Mouse (Mus musculus): ENCODE data around the gene Tbc1d8. TPM values are rescaled to one million over a fixed set of nuclear protein-coding genes. Genes with fewer than 3 reads are reported as not detected.
A peak's percentile ranks its signal among the peaks of the same experiment; 100 is the strongest.

Gene Tbc1d8
- polyA plus RNA-seq, 1 experiment = 5.1 TPM

- Histone ChIP-seq H3K36me3 (ENCODE audit: control insufficient read depth, insufficient read depth, low read length) (no peaks in the 10 kb centered on the region), H3K4me1 (ENCODE audit: control insufficient read depth, insufficient read depth, low read length) (no peaks in the 10 kb centered on the region), H3K27ac (ENCODE audit: insufficient read depth, low read depth, low read length) (no peak overlapping the region), H3K4me3 (ENCODE audit: insufficient read depth, low read depth, low read length) (no peak overlapping the region), H3K27me3 (replicated peaks; ENCODE audit: control insufficient read depth, insufficient read depth, low read length) (no peaks in the 10 kb centered on the region)
- 88% methylated on average over 2 of the region's 2 CpGs for WGBS
- no peak for DNase-seq
- TF ChIP-seq POLR2A (IDR thresholded peaks at IDR 0.05; ENCODE audit: low read depth, low read length) (no peak), CTCF (conservative IDR thresholded peaks at IDR 0.05; ENCODE audit: insufficient read depth, insufficient read length, low read depth, low read length) (no peak)
Observed at GRCm38 (mm10) chr1:39388163-39388562, 90.4 kb downstream of the Tbc1d8 start.

GRCm38 (mm10) chr1:39387497-39387896 lies 91.1 kb downstream of the Tbc1d8 start:
- Histone ChIP-seq H3K4me1 (ENCODE audit: control insufficient read depth, insufficient read depth, low read length) (no peaks in the 10 kb centered on the region), H3K27me3 (replicated peaks; ENCODE audit: control insufficient read depth, insufficient read depth, low read length) (no peaks in the 10 kb centered on the region), H3K36me3 (ENCODE audit: control insufficient read depth, insufficient read depth, low read length) (no peaks in the 10 kb centered on the region), H3K27ac (ENCODE audit: insufficient read depth, low read depth, low read length) (no peak overlapping the region), H3K4me3 (ENCODE audit: insufficient read depth, low read depth, low read length) (no peak overlapping the region)
- TF ChIP-seq CTCF (conservative IDR thresholded peaks at IDR 0.05; ENCODE audit: insufficient read depth, insufficient read length, low read depth, low read length) = no peak
- TF ChIP-seq POLR2A (IDR thresholded peaks at IDR 0.05; ENCODE audit: low read depth, low read length) = no peak
- peak; percentile 17 for DNase-seq
- WGBS = 67% methylated on average over 4 of the region's 4 CpGs

- no peak overlapping the region for H3K4me3 ChIP-seq (ENCODE audit: insufficient read depth, low read depth, low read length)
- no peak for TF ChIP-seq POLR2A (IDR thresholded peaks at IDR 0.05; ENCODE audit: low read depth, low read length)
- TF ChIP-seq CTCF (conservative IDR thresholded peaks at IDR 0.05; ENCODE audit: insufficient read depth, insufficient read length, low read depth, low read length) = no peak
- H3K27ac ChIP-seq (ENCODE audit: insufficient read depth, low read depth, low read length) = no peak overlapping the region
- no peak for DNase-seq
- 82% methylated on average over 3 of the region's 3 CpGs for WGBS
- H3K4me1 ChIP-seq (ENCODE audit: control insufficient read depth, insufficient read depth, low read length) = no peaks in the 10 kb centered on the region
- no peaks in the 10 kb centered on the region for H3K27me3 ChIP-seq (replicated peaks; ENCODE audit: control insufficient read depth, insufficient read depth, low read length)
- H3K36me3 ChIP-seq (ENCODE audit: control insufficient read depth, insufficient read depth, low read length) = no peaks in the 10 kb centered on the region
Observed at GRCm38 (mm10) chr1:39386456-39386855, 92.1 kb downstream of the Tbc1d8 start.

GRCm38 (mm10) chr1:39384914-39385313 lies 93.6 kb downstream of the Tbc1d8 start:
- 76% methylated on average over 9 of the region's 9 CpGs for WGBS
- no peak for TF ChIP-seq CTCF (conservative IDR thresholded peaks at IDR 0.05; ENCODE audit: insufficient read depth, insufficient read length, low read depth, low read length)
- TF ChIP-seq POLR2A (IDR thresholded peaks at IDR 0.05; ENCODE audit: low read depth, low read length) = no peak
- Histone ChIP-seq H3K4me3 (ENCODE audit: insufficient read depth, low read depth, low read length) (no peak overlapping the region), H3K27me3 (replicated peaks; ENCODE audit: control insufficient read depth, insufficient read depth, low read length) (no peaks in the 10 kb centered on the region), H3K4me1 (ENCODE audit: control insufficient read depth, insufficient read depth, low read length) (no peaks in the 10 kb centered on the region), H3K27ac (ENCODE audit: insufficient read depth, low read depth, low read length) (no peak overlapping the region), H3K36me3 (ENCODE audit: control insufficient read depth, insufficient read depth, low read length) (no peaks in the 10 kb centered on the region)
- DNase-seq = no peak

GRCm38 (mm10) chr1:39381017-39381416 lies 97.5 kb downstream of the Tbc1d8 start:
- Histone ChIP-seq H3K4me3 (ENCODE audit: insufficient read depth, low read depth, low read length) (no peak overlapping the region), H3K27me3 (replicated peaks; ENCODE audit: control insufficient read depth, insufficient read depth, low read length) (no peaks in the 10 kb centered on the region), H3K27ac (ENCODE audit: insufficient read depth, low read depth, low read length) (no peak overlapping the region), H3K4me1 (ENCODE audit: control insufficient read depth, insufficient read depth, low read length) (peaks cover 5% of the 10 kb centered on the region; the same call in 1 of the 2 replicates), H3K36me3 (ENCODE audit: control insufficient read depth, insufficient read depth, low read length) (no peaks in the 10 kb centered on the region)
- no peak for DNase-seq
- WGBS = 89% methylated on average over 9 of the region's 9 CpGs
- TF ChIP-seq POLR2A (IDR thresholded peaks at IDR 0.05; ENCODE audit: low read depth, low read length) (no peak), CTCF (conservative IDR thresholded peaks at IDR 0.05; ENCODE audit: insufficient read depth, insufficient read length, low read depth, low read length) (no peak)

GRCm38 (mm10) chr1:39379021-39379420 lies 99.5 kb downstream of the Tbc1d8 start:
- no peak for DNase-seq
- H3K27me3 ChIP-seq (replicated peaks; ENCODE audit: control insufficient read depth, insufficient read depth, low read length) = no peaks in the 10 kb centered on the region
- 43% methylated on average over 5 of the region's 5 CpGs for WGBS
- H3K4me1 ChIP-seq (ENCODE audit: control insufficient read depth, insufficient read depth, low read length) = peaks cover 5% of the 10 kb centered on the region; the same call in 1 of the 2 replicates
- no peak overlapping the region for H3K27ac ChIP-seq (ENCODE audit: insufficient read depth, low read depth, low read length)
- no peak overlapping the region for H3K4me3 ChIP-seq (ENCODE audit: insufficient read depth, low read depth, low read length)
- H3K36me3 ChIP-seq (ENCODE audit: control insufficient read depth, insufficient read depth, low read length) = 0 out of 2 replicates have a peak, but pooled peaks cover 2% of the 10 kb centered on the region
- no peak for TF ChIP-seq CTCF (conservative IDR thresholded peaks at IDR 0.05; ENCODE audit: insufficient read depth, insufficient read length, low read depth, low read length)
- TF ChIP-seq POLR2A (IDR thresholded peaks at IDR 0.05; ENCODE audit: low read depth, low read length) = no peak

GRCm38 (mm10) chr1:39378540-39378939 lies 100.0 kb downstream of the Tbc1d8 start:
- 0 out of 2 replicates have a peak, but pooled peaks cover 2% of the 10 kb centered on the region for H3K36me3 ChIP-seq (ENCODE audit: control insufficient read depth, insufficient read depth, low read length)
- H3K4me3 ChIP-seq (ENCODE audit: insufficient read depth, low read depth, low read length) = no peak overlapping the region
- TF ChIP-seq POLR2A (IDR thresholded peaks at IDR 0.05; ENCODE audit: low read depth, low read length) = no peak
- no peak for TF ChIP-seq CTCF (conservative IDR thresholded peaks at IDR 0.05; ENCODE audit: insufficient read depth, insufficient read length, low read depth, low read length)
- H3K27ac ChIP-seq (ENCODE audit: insufficient read depth, low read depth, low read length) = no peak overlapping the region
- DNase-seq = peak; percentile 30
- H3K27me3 ChIP-seq (replicated peaks; ENCODE audit: control insufficient read depth, insufficient read depth, low read length) = no peaks in the 10 kb centered on the region
- WGBS = 30% methylated on average over 1 of the region's 1 CpGs
- peaks cover 5% of the 10 kb centered on the region; the same call in 1 of the 2 replicates for H3K4me1 ChIP-seq (ENCODE audit: control insufficient read depth, insufficient read depth, low read length)

All from kidney, adult 2 months (tissue).